Mouse (Mus musculus) forelimb bud, embryonic 11.5 days (tissue): ENCODE results near the gene Pip5kl1.
A peak's percentile ranks its signal among the peaks of the same experiment; 100 is the strongest.

ENCODE experiments used
- DNase-seq: peaks from one replicate; pipeline ENCODE4 v3.0.0-alpha.2; 2012; ENCODE audit warnings: low read depth, low spot score

The Pip5kl1 gene

DNA sequence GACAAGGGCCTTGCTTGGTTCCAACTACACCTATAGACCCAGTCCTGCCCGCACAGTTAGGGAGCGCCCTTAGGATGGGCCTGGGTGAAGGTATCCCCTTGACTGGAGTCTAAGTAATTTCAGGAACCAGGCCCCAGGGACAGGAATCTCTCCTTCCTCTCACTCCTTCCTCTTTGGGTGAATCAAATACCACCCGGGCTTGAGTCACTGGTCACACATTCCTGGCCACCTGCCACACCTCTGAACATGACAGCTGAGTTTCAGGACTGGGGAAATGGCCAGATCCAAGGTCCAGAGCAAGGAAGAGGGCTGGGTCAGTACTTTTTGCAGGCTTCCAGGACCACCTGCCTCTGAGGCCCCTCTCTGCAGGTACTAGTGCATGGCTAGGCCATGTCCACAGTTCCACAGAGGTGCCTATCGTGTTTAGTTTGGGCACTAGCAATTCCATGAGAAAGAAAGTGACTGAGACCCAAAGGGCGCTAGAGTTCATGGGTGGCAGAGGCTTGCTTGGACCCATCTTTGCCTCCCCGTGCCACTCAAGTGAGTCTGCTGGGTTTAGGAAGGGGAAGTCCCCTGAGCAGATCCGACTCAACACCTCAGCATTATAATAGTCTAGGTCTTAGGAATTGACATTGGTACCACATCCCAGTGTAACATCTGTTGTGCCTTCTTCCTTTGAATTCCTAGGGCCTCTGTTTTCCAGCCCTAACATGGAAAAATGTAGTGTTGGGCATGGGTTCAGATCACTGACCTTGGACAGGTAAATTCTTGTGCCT, 26.4 kb upstream of the Pip5kl1 start:
- no peak for DNase-seq

DNA sequence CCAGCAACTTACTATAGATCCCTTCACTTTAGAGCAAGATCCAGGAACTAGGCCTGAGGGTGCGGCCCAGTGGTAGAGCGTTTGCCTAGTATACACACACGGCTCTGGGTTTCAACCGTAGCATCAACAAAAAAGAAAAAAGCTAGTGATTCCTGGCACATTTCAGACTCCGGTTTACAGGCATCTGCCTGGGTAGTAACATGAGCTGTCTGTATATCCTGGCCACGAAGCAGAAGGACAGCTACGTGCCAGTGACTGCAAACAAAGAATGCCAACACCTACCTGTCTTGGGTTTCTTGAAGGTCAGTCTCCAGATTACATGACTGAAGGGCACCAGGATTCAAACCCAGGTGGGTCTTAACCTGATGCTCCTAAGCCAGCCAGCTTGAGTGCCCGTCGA, 25.4 kb upstream of the Pip5kl1 start:
- DNase-seq: no peak

DNA sequence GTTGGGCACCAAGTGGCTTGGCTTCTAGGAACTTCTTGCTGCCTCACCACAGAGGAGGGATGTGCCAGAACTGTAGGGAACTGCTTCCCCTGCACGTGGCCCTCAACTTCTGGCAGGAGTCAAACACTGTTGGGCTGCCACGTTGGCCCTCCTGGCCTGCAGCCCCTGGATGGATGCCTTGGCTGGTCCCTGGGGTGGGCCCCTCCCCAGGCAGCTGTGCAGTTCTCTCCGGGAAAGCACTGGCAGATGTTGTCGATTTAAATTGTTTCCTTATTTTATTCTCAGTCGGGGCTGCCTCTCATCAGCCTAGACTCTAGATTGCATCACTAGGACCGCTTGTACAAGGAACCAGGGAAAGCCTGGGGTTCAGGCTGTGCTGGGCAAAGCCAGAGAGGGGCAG, 24.8 kb upstream of the Pip5kl1 start:
- DNase-seq: no peak

DNA sequence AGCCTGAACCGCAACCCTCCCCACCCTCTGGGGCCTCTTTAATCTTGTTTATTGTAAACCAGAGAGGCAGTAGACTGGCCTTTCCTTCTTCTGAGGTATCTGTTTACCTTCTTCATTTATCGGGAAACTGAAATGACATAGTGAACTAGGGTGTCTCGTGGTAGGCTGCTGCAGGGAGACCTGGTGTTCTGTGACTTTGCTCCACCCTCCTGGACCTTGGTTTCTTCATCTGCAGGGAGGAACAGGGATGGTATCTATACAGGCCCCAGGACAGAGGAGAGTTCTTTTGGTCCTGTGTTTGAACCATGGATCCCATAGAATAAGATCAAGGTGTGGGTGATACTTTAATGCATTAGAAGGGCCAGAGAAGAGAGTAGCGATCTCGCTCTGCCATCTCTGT, 23.4 kb upstream of the Pip5kl1 start:
- no peak for DNase-seq

DNA sequence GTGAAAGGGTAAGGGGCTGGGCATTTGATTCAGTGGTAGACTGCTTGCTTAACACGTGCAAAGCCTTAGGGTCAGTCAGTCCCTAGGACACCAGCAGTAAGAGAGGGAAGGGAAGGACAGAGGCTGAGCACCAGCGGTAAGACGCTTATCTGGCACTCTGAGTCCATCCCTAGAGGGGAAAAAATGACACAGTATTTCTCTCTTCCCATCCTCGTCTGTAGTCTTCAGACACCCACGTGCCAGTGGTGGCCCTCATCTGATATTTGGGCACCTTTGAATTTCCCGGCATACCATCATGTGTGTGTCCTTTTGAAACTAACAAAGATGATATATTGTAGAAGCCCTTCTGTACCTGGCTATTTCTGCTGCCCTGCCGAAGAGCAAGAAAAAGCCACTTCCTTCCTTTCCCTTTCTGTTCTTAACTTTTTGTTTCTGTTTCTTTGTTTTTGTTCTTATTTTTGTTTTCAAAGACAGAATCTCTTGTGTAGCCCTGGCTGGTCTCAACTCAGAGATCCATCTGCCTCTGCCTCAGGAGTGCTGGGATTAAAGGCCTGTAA, 20.9 kb upstream of the Pip5kl1 start:
- DNase-seq: no peak

- DNase-seq: no peak
Observed at GRCm38 (mm10) chr2:32555484-32555883, 19.1 kb upstream of the Pip5kl1 start.

DNA sequence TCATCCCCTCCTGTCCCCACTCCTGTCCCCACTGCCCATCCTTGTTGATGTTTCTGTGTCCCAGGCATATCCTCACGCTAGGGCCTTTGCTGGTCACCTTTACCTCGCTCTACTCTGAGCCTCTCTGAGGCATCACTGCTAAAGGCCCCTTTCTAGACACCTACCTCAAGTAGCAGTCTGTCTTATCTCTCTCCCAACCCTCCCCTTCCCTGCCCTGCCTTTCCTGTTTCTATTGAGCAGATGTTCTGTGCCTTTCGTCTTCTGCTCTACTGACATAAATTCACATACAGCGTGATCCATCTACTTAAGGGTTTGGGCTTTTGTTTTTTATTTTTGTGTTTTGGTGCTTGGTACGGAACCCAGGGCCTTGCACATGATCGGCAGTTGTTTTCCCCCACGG, 18.6 kb upstream of the Pip5kl1 start:
- DNase-seq: no peak

DNA sequence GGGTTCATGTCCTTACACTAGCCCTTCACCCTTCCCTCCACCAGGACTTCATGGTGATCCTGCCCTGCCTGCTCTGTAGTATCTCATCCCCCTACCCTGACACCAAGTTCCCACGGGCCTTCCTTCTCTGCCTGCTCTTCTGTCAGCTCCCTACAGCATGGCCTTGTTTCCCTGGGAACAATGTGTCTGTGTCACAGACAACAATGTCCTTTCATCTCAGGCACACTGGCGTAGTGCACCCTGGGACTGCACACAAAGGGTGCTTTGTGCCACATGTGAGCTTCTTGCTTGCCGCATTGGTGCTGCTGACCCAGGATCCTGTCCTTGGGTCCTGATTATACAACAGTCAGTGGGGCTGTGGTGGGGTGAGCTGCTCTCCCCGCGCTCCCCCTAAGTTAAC, 15.0 kb upstream of the Pip5kl1 start:
- DNase-seq: no peak

DNA sequence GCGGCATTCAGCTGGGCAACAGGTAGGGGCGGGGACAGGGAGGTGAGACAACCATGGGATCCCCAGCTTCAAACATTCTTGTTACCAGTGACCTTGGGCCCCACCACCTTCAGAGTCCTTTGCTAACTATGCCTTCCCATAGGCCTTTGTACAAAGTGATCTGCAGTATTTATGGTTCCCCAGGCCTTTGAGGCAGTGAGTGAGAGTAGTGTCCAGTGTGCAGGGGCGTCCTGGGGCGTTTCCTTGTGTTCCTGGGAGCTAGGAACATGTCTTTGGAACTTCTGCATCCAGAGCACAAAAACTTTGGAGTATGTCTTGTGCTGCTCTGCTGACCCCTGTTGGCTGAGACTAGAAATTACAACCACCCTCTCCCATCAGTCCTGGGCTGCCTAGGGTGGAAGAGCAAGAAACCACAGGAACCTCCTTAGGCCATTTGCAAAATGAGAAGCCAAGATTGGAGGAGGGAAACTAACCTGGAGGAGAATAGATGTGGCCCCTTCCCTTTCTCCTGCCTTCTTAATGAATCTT, 8.0 kb upstream of the Pip5kl1 start:
- peak; percentile 80 for DNase-seq

GRCm38 (mm10) chr2:32568149-32568548, 6.4 kb upstream of the Pip5kl1 start:
- DNase-seq: no peak

GRCm38 (mm10) chr2:32568941-32569340, 5.7 kb upstream of the Pip5kl1 start:
- no peak for DNase-seq

GRCm38 (mm10) chr2:32570698-32571494, 3.7 kb upstream of the Pip5kl1 start, which contains the start of gene Dpm2:
Gene Dpm2, plus strand, starts transcription at chr2:32570858.
- DNase-seq: peak; percentile 90

DNA sequence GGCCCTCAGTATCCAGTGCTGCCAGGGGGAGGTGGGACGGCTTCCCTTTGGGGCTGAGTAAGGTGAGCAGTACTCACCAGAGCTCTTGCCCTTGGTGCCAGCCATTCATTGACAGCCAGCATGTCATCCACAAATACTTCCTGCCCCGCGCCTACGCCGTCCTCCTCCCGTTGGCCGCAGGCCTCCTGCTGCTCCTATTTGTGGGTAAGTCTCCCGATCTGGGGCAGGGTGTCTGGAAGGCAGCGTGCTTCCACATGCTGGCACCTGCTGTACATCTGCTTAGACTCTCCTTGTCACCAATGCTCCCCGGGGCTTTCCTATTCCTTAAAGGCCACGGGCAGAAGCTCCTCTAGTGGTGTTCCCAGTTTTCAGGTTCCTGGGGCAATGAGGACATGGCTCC, 2.4 kb upstream of the Pip5kl1 start:
- DNase-seq: no peak

- peak; percentile 56 for DNase-seq
Observed at GRCm38 (mm10) chr2:32574901-32575585, 446 bp downstream of the Pip5kl1 start.

GRCm38 (mm10) chr2:32575586-32576160, 1.1 kb downstream of the Pip5kl1 start, which contains the start of gene 9430097D07Rik:
Gene 9430097D07Rik, minus strand, starts transcription at chr2:32575684.
- DNase-seq: peak; percentile 75

DNA sequence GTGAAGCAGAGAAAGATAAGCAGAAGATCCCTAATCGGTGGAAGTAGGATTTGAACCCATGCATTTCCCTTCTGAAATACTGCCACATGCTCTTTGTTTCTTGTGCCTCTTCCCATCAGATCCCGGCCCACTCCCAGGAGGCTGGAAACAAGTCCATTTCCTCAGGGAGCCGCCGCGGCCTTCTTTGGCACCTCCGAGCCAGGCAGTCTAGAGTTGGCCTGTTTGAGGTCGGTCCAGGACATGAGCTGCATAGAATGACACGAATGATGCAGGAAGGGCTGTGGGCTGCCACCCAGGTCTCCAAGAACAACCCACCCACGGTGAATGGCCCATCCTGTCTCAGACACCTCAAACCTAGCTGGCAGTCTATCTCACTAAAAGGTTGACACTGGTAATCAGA, 1.9 kb downstream of the Pip5kl1 start:
- DNase-seq: no peak

- DNase-seq: no peak
Observed at GRCm38 (mm10) chr2:32578146-32579046, 3.8 kb downstream of the Pip5kl1 start.

- DNase-seq: peak; percentile 46
Observed at GRCm38 (mm10) chr2:32581450-32582095, 7.0 kb downstream of the Pip5kl1 start.
